Mouse (Mus musculus) left cerebral cortex, adult 2 months (tissue): ENCODE results near the gene Cartpt. TPM values are rescaled to one million over a fixed set of nuclear protein-coding genes. Genes with fewer than 3 reads are reported as not detected.
"Not testable (repeated sequence)": the region's sequence is repeated elsewhere in the genome, so short reads cannot be mapped to it uniquely, and the experiment has no call there.

Experiments used
- DNase-seq, 2 experiments: peaks; one replicate each; pipeline ENCODE4 v3.0.0; 2021 to 2022; ENCODE audit warnings: low spot score in 2 of 2, mixed read lengths in 1 of 2; ENCODE audit errors: extremely low spot score in 1 of 2
- H3K27ac ChIP-seq: fragments of 200-600 bp; 2 replicates; pipeline ENCODE4 v1.8.1; 2022
- H3K4me3 ChIP-seq: fragments of 200-600 bp; 2 replicates; pipeline ENCODE4 v1.8.1; 2022
- CTCF ChIP-seq: fragments of 200-600 bp; IDR thresholded peaks from 2 replicates; pipeline ENCODE4 v1.8.1; 2022; ENCODE audit warnings: antibody characterized with exemption, mild to moderate bottlenecking, moderate library complexity
- intact Hi-C: fragments of 180-260 bp; cut with DNase I; formaldehyde crosslinking; loops from one replicate; pipeline ENCODE4 v1.15.1; 2025
- total RNA-seq, 2 experiments: library from RNA; stranded (reverse); gene quantifications; 2 replicates each; pipeline ENCODE4 v1.2.3; 2021

Gene Cartpt
- total RNA-seq, 2 experiments from 2014 or later = 24.2 to 27.1 TPM

GRCm38 (mm10) chr13:99899670-99900556, 978 bp downstream of the Cartpt start:
- intact Hi-C loops = no loop called here
- no peak for TF ChIP-seq CTCF
- no peak overlapping the region for H3K27ac ChIP-seq
- no peak for DNase-seq
- peak overlapping the region; percentile 31 for H3K4me3 ChIP-seq

DNA sequence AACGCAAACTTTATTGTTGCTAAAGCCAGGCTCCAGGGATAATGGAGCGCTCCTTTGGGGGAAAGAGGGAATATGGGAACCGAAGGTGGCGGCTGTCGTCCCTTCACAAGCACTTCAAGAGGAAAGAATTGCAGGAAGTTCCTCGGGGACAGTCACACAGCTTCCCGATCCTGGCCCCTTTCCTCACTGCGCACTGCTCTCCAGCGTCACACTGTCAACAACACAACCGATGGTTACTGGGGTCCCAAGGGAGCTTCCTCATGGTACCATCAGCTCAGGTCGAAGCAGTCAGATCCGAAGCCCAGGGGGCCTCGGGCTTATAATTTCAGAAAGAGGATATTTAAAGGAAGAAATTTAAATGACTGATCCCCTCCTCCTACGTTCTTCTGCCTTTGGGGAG, 2.1 kb downstream of the Cartpt start:
- no peak for TF ChIP-seq CTCF
- H3K27ac ChIP-seq = no peak overlapping the region
- DNase-seq = no peak
- intact Hi-C loops = no loop called here
- H3K4me3 ChIP-seq = no peak overlapping the region

GRCm38 (mm10) chr13:99885636-99886035, 15.3 kb downstream of the Cartpt start:
- intact Hi-C loops = no loop called here
- Histone ChIP-seq H3K4me3 (no peak overlapping the region), H3K27ac (no peak overlapping the region)
- TF ChIP-seq CTCF = no peak
- no peak for DNase-seq

- H3K27ac ChIP-seq, H3K4me3 ChIP-seq, DNase-seq, intact Hi-C loops: not testable (repeated sequence)
Measured at GRCm38 (mm10) chr13:99881774-99882173, 19.1 kb downstream of the Cartpt start.

DNA sequence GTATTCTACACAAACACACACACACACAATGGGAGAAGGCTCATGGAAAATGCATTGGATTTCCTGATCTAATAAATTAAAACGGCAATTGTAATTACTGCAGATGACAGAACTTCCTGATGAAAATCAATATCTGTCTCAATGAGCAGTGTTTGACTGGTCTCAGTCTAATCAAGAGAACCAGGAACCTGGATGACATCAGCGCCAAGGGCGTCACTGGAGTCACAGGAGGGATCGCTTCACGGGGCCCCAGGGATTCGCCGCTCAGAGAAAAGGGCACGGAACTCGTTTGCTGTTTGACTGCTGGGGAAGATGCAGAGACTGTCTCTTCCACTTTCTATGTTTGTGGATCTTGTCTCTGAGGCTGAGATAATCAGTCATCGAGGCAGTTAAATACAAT, 21.2 kb downstream of the Cartpt start:
- intact Hi-C loops = no loop called here
- Histone ChIP-seq H3K27ac (no peak overlapping the region), H3K4me3 (no peak overlapping the region)
- DNase-seq = no peak
- no peak for TF ChIP-seq CTCF

- DNase-seq = no peak
- H3K27ac ChIP-seq = no peak overlapping the region
- H3K4me3 ChIP-seq = no peak overlapping the region
- peak; percentile 2; the same call in 1 of the 2 replicates for TF ChIP-seq CTCF
- intact Hi-C loops = no loop called here
Measured at GRCm38 (mm10) chr13:99872059-99872458, 28.8 kb downstream of the Cartpt start.

- Histone ChIP-seq H3K27ac (no peak overlapping the region), H3K4me3 (no peak overlapping the region)
- TF ChIP-seq CTCF = no peak; the same call in 1 of the 2 replicates
- DNase-seq = no peak
- intact Hi-C loops = no loop called here
Measured at GRCm38 (mm10) chr13:99868438-99868837, 32.5 kb downstream of the Cartpt start.

DNA sequence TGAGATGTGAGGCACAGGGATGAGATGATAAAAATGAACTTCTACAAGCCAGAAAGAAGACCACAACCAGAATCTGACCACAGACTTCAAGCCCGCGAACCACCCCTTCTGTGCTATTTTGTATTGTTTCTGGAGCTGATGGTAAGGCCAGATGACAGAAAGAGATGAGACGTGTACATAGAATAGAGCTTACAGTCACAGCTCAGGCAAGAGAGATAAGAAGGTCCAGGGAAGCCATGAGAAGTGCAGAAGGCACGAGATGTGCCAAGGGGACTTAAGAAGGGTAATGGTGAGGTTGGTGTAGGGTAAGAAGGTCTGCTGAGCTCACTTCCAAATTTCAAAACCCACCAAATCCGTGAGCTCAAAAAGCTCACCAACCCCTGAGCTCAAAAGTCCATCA, 36.6 kb downstream of the Cartpt start:
- no peak overlapping the region for H3K4me3 ChIP-seq
- TF ChIP-seq CTCF = no peak
- intact Hi-C loops = no loop called here
- H3K27ac ChIP-seq = no peak overlapping the region
- DNase-seq = no peak

DNA sequence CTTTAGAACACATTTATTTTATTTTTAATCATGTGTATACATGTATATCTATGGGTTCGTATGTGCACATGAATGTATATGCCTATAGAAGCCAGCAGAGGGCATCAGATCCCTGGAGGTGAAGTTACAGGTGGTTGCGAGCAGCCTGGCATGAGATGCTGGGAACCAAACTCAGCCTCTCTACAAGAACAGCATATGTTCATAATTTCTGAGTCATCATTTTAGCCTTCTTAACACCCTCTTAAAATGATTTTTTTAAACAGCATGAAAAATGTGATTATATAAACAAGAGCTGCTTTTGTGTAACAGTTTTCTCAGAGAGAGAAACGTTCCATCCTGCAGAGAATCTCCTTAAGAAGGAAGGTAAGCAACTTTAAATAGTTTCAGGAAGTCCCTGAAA, 40.2 kb downstream of the Cartpt start:
- TF ChIP-seq CTCF = no peak; the same call in 1 of the 2 replicates
- DNase-seq = no peak
- no peak overlapping the region for H3K27ac ChIP-seq
- H3K4me3 ChIP-seq = no peak overlapping the region
- intact Hi-C loops = no loop called here

- H3K4me3 ChIP-seq = no peak overlapping the region
- intact Hi-C loops = loop anchor here (1.0 to 5.0 kb wide), 3 partner anchors 96 to 138 kb away; no protein-coding TSS in a partner anchor
- no peak overlapping the region for H3K27ac ChIP-seq
- peak; percentile 60 for TF ChIP-seq CTCF
- DNase-seq = peak; percentile 50 to 66
Measured at GRCm38 (mm10) chr13:99859082-99859481, 41.8 kb downstream of the Cartpt start.

GRCm38 (mm10) chr13:99857879-99858278, 43.0 kb downstream of the Cartpt start:
- no peak for TF ChIP-seq CTCF
- intact Hi-C loops = loop anchor here (2.0 to 5.0 kb wide), 2 partner anchors 97 to 139 kb away; no protein-coding TSS in a partner anchor
- no peak overlapping the region for H3K4me3 ChIP-seq
- H3K27ac ChIP-seq = no peak overlapping the region
- no peak for DNase-seq

- Histone ChIP-seq H3K27ac (no peak overlapping the region), H3K4me3 (no peak overlapping the region)
- no peak for DNase-seq
- intact Hi-C loops = loop anchor here (5.0 kb wide), 1 partner anchor 140 kb away; no protein-coding TSS in a partner anchor
- no peak for TF ChIP-seq CTCF
Measured at GRCm38 (mm10) chr13:99857336-99857735, 43.6 kb downstream of the Cartpt start.
